Mouse (Mus musculus) bone marrow macrophage, adult 2 months (primary cell): ENCODE data around the gene Fam57b. TPM values are rescaled to one million over a fixed set of nuclear protein-coding genes. Genes with fewer than 3 reads are reported as not detected.
A peak's percentile ranks its signal among the peaks of the same experiment; 100 is the strongest.

Experiments
- H3K27ac ChIP-seq: 2 replicates; pipeline ENCODE4 v1.5.1; 2012; ENCODE audit warnings: low read depth, low read length; ENCODE audit not compliant: insufficient read depth
- H3K4me1 ChIP-seq: 2 replicates; pipeline ENCODE4 v1.6.1; 2012; ENCODE audit warnings: low read length; ENCODE audit not compliant: control insufficient read depth, insufficient read depth
- H3K4me3 ChIP-seq: 2 replicates; pipeline ENCODE4 v1.5.1; 2012; ENCODE audit warnings: mild to moderate bottlenecking, low read length, moderate library complexity; ENCODE audit not compliant: insufficient read depth
- CTCF ChIP-seq: IDR thresholded peaks from 2 replicates; pipeline ENCODE4 v1.5.1; 2012; ENCODE audit warnings: low read depth, mild to moderate bottlenecking, low read length, moderate library complexity
- POLR2A ChIP-seq: IDR thresholded peaks from 2 replicates; pipeline ENCODE4 v1.6.1; 2012; ENCODE audit warnings: mild to moderate bottlenecking, low read depth, low read length, borderline replicate concordance
- polyA plus RNA-seq: library from polyadenylated mRNA; stranded (reverse); fragments of >200 nt; gene quantifications from 2 replicates; pipeline ENCODE4 v1.2.4, GENCODE M21; 2012; ENCODE audit not compliant: missing spikeins, insufficient read depth, insufficient read length

The Fam57b gene
- polyA plus RNA-seq, 1 experiment = 0.74 TPM

DNA sequence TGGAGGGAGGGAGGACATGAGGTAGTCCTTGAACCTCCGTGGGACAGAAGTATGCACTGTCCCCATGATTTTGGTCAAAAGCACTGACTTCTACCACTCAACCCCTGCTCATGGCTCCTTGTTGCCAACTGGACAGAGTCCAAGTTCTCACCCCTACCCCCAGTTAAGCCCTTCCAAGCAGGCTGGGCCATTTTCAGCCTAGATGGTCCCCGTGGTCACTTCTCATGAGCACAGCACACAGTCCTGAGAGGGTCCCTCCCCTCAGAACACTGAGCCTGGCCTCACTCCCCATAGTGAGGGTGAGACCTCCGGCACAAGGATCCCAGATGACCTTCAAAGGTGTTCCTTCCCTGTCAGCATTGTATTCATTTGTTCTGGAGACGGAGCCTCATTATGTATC, 8.3 kb upstream of the Fam57b start:
- H3K4me3 ChIP-seq = no peak overlapping the region
- peaks cover 4% of the 10 kb centered on the region for H3K4me1 ChIP-seq
- no peak overlapping the region for H3K27ac ChIP-seq
- no peak for TF ChIP-seq POLR2A
- TF ChIP-seq CTCF = no peak

DNA sequence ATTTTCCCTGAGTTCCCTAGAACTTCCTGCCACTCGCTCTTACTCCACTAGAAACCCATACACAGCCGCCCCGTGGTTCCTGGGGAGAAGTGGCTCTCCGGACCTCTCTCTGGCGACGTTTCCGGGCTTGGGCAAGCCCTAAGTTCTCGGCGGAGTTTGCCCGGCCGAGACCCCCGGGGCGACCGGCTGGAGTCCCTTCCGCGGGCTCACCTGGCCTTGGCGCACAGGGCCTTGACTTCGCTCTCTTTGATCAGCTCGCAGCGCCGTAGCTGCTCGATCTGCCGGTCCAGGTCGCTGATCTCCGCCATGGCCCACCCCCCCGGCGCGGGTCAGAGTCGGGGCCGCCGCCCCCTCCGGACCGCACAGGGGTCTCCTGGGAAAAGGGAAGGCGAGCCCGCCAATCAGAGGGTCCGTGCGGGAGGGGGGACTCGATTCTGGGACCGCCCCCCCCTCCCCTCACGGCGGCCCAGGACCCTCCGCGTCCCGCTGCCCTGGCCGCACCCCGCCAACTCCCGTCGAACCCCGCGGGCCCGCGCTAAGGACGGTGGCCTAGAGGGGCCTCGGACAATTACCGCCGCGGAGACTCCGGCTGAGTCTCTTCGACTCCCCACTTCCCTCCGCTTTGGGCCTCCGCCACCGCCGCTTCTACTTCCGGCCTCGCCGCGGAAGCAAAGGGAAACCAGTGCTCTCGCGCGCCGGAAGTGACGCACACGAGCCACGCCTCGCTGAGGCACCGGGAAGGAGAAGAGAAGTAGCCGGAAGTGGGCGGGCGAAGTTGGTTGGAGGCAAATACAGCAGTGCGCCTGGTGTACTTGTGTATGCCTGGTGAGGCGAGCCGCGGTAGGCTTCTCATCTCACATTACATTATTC, 5.4 kb upstream of the Fam57b start, which contains the start of gene Ppp4c:
Gene Ppp4c (minus strand): TSS at position 646 of the 870 bp plus-strand sequence.
- Histone ChIP-seq H3K4me3 (peak within 1 kb of the TSS; percentile 82), H3K4me1 (peaks cover 9% of the 10 kb centered on the region), H3K27ac (peak within 1 kb of the TSS; percentile 89)
- no peak for TF ChIP-seq CTCF
- TF ChIP-seq POLR2A = no peak

DNA sequence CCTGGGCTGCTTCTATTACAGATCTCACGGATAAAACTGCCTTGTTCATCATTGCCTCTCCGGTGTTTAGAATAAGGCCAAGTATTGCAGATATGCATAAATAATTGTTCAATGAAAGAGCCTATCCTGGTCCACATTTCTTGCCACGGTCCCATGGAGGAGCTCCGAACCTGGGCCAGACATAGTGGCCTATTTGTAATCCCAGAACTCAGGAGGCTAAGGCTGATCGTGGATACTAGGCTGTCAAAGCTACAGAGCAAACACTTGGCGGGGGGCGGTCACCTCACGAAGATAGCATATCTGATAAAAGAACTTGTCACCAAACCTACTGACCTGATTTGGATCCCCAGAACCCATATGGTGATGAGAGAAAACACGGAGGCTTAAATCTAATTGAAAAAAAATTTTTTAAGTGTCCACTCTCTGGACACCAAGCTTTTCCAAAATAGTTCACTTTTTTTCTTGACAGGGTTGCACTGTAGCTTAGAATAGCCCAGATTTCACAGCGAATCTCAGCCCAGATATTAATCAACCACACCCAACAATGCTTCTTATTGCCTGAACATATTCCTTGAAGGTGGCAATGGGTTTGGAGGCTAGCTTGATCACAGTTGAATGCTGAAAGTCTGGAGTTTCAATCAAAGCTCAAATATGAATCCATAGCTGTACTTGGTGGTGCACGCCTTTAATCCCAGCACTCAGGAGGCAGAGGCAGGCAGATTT, 4.6 kb upstream of the Fam57b start:
- H3K27ac ChIP-seq = peak overlapping the region; percentile 54
- H3K4me3 ChIP-seq = peak overlapping the region; percentile 52
- TF ChIP-seq POLR2A (no peak), CTCF (no peak)
- H3K4me1 ChIP-seq = peaks cover 9% of the 10 kb centered on the region

DNA sequence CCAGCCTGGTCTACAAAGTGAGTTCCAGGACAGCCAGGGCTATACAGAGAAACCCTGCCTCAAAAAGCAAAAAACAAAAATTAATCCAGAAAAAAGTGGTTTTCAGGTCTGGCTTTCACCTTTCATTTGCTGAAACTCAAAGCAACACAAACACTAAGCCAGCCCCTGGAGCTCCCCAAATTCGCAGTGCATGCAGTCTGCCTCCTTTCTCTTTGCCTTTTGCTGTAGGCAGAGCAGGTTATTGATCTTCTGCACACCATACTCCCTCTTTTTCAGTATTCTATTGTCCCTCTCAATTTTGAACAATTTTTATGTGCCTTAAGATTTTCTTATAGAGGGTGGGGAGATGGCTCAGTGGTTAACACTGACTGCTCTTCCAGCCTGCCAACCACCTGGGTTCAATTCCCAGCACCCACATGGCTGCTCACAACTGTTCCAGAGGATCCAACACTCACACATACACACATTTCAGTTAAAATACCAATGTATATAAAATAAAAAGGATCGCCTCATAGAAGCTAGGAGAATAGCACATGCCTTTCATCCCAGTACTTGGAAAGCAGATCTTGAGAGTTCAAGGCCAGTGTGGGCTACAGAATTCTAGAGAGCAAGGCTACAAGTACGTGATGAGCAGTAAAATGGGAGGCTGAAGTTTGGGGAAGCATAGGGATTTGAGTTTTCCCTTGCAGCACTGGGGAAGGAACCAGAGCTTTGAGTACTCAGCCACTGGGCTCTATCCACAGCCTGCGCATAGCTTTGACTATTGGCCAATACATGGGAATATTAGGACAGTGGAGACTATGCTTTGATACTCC, 3.8 kb upstream of the Fam57b start:
- TF ChIP-seq POLR2A = no peak
- no peak for TF ChIP-seq CTCF
- Histone ChIP-seq H3K27ac (0 out of 2 replicates have a peak overlapping the region, but pooled peaks have one; percentile 6), H3K4me3 (no peak overlapping the region)

DNA sequence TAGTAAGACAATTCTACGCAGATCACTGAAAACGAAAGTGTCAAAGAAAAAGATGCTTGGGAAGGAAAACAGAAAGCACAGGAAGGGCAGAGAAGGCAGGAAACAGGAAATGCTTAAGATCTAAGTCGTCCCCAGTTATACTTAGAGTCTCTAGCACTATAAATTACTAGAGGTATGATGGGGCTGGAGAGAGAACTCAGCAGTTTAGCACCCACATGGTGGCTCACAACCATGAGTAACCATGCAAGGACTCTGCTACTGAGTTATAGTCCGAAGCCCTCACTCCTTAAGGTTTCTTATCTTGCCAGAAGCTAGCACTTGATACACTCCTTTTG, 3.2 kb upstream of the Fam57b start:
- Histone ChIP-seq H3K4me1 (peaks cover 9% of the 10 kb centered on the region), H3K27ac (0 out of 2 replicates have a peak overlapping the region, but pooled peaks have one; percentile 13), H3K4me3 (no peak overlapping the region)
- TF ChIP-seq CTCF = no peak
- TF ChIP-seq POLR2A = no peak

More for the DNA sequence above, 3.8 kb upstream of the Fam57b start:
- H3K4me1 ChIP-seq = peaks cover 9% of the 10 kb centered on the region

DNA sequence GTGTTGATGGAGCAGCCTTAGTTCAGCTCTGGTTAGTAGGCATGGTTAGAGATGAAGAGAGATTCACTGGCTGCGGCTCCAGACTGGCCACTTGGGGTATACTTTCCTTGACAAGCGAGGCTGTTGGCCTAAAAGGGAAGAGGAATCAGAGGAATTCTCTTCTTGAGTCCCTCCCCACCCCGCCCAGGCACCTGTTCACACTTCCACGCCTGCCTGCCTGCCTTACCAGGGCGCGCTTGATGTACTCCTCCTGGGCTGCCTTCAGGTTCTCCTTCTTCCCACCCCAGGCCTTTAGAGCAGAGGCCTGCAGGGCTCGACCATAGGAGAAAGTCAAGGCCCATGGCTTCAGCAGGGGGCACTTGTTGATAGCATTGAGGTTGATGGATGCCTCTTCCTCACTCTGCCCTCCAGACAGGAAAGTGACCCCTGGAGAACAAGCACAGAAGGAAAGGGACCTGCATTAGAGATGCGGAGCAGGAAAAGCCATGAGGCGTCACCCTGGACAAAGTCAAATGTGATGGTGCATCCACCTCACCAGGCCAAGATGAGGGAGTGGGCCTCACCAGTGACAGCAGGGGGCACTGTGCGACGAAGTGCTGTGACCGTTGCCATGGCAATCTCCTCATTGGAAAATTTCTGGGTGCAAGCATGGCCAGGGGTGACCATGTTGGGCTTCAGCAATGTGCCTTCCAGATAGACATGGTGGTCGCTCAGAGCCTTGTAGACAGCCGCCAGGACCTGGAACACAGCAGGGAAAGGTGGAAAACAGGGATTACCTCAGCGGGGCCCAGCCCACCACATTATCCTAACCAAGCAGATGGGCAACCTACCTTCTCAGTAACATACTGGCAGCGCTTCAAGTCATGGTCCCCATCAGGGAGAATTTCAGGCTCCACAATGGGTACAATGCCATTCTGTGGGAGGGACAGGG, 1.8 kb upstream of the Fam57b start:
- Histone ChIP-seq H3K4me3 (peak overlapping the region; percentile 6; the same call in 1 of the 2 replicates), H3K4me1 (peaks cover 13% of the 10 kb centered on the region)

DNA sequence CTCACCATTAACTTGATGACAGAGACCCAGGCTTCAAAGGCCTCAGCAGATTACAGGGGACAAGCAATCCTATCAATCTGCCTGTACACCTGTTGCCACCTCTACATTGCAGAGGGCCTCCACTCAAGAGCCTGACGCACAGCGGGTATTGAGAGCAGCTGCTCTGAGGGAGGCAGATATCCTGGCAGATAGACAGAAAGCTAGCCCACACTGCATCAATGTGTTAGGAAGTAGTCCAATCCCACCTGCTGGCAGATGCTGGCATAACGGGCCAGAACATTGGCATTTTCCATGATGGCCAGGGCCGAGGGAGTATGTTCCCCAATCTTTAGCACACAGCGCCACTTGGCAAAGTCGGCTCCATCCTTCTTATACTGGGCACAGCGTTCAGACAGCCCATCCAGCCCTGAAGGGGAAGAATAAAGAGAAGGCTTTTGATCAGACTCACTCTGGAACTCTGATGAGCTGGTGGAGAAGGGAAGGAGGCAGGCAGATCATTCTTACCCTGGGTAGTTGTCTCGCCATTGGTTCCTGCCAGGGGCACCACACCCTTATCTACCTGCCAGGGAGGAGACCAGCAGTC, 1.0 kb upstream of the Fam57b start:
- H3K4me1 ChIP-seq = peaks cover 18% of the 10 kb centered on the region
- peak overlapping the region; percentile 74 for H3K4me3 ChIP-seq
- TF ChIP-seq POLR2A (no peak), CTCF (no peak; the same call in 1 of the 2 replicates)
- no peak overlapping the region for H3K27ac ChIP-seq

More for the DNA sequence above, 1.8 kb upstream of the Fam57b start:
- H3K27ac ChIP-seq = no peak overlapping the region
- TF ChIP-seq CTCF = no peak
- no peak for TF ChIP-seq POLR2A
